Mouse (Mus musculus) brain, embryonic 14.5 days (tissue): ENCODE results near the gene Rcc1.

Experiments used
- CTCF ChIP-seq: fragments of 200-500 bp; IDR thresholded peaks from 2 replicates; pipeline ENCODE4 v1.5.1; 2012; ENCODE audit warnings: inconsistent platforms, mild to moderate bottlenecking, moderate library complexity, borderline replicate concordance; ENCODE audit not compliant: insufficient read depth, insufficient read length; ENCODE audit errors: extremely low read depth
- POLR2A ChIP-seq: fragments of 200-500 bp; IDR thresholded peaks from 2 replicates; pipeline ENCODE4 v1.6.1; 2012; ENCODE audit warnings: mild to moderate bottlenecking, inconsistent platforms, borderline replicate concordance; ENCODE audit not compliant: poor library complexity, insufficient read depth, insufficient read length, severe bottlenecking; ENCODE audit errors: extremely low read depth

GRCm38 (mm10) chr4:132345843-132346212, 7.6 kb downstream of the Rcc1 start:
- TF ChIP-seq CTCF (no peak), POLR2A (no peak)
